Mouse (Mus musculus): ENCODE results near the gene Tcf15.

Tcf15 gene

DNA sequence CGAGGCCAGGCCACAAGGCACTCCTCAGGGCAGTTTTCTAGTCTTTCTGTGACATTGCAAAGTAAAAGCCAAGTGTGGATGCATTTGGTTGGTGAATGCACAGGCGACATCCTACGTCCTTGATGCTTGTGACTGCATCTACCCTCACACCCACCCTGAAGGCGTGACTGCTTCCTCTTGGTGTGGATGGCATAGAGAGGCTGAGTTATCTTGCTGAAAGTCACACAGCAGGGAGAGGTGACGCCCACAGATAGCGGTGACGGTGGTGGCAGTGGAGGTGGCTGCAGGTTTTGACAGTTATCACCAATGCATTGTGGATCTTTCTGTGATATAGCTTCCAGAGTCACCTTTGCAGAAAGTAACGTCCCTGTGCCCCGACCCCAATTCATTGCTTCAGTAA is 20.5 kb upstream of the Tcf15 start:
- DNase-seq (ENCODE audit: low spot score in 2 of 2): peak in 1 of 2 experiments; percentile 55

DNA sequence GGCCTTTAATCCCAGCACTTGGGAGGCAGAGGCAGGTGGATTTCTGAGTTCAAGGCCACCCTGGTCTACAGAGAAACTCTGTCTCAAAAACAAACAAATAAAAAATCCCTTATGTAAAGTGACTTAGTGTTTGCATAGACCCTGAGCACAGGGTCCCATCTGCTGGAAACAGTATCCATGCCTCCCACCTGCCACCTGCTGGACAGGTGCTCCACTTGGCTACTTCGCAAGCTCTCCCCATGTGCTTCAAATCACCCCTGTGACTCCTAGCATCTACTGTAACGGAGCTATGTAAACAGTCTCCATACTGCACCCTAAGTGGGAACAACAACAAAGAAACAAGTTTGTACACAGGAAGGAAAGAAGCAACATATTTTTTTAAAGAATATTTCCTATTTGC is 14.8 kb upstream of the Tcf15 start:
- no peak for DNase-seq (ENCODE audit: low spot score in 2 of 2)

DNA sequence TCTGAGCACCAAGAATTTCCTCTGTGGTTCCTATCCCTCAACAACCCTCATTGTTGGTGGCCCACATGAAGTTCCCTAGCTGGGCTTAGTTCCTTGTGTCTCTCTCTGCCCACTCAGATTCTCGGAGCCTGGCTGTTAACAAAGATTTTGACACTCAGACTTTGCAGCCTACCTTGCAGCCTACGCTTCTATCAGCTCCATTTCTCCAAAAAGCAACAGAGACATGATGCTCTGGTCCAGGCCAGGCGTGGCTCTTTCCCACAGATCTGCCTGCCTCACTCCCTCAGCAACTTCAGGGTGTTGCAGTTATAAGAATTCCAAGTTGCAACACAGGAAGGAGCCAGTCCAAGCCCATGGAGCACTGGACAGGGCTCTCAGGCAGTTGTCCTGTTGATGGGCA is 13.6 kb upstream of the Tcf15 start:
- no peak for DNase-seq (ENCODE audit: low spot score in 2 of 2)

DNA sequence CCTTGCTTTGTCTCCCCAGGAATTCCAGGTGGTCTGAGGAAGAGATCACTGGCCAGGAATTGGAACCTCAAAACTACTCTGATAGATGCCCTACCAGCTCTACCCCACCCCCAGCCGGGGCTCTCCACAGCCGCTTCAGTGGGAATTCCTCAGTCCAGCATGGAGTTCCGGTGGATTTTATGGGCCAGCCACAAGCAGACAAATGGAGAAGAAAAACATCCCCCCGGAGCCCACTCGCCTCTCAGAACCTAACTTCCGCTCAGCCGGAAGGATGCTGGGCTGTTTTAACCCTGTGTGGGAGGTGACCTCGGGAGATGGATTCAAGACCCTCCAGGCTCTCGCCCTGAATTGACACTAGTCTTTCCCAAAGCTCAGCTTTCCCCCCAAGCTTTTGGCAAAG is 11.3 kb upstream of the Tcf15 start:
- DNase-seq (ENCODE audit: low spot score in 2 of 2): no peak

DNA sequence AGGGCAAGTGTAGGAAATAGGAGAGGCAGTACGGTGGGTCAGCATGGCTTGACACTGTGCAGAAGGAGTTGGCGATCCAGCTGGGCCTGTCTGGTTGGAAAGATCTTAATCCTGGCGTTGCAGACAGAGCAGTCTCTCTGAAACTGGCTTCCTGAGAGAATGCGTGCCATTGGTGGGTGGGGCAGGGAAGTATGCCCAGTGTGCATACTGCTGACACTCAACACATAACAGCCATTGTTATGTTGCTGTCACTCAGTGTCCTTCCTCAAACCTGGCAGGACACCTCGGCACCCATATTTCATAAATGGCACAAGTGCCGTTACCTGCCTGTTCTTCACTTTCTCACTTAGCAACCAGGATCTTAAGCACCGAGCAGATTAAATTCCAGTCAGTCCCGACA is 10.7 kb upstream of the Tcf15 start:
- no peak for DNase-seq (ENCODE audit: low spot score in 2 of 2)

DNA sequence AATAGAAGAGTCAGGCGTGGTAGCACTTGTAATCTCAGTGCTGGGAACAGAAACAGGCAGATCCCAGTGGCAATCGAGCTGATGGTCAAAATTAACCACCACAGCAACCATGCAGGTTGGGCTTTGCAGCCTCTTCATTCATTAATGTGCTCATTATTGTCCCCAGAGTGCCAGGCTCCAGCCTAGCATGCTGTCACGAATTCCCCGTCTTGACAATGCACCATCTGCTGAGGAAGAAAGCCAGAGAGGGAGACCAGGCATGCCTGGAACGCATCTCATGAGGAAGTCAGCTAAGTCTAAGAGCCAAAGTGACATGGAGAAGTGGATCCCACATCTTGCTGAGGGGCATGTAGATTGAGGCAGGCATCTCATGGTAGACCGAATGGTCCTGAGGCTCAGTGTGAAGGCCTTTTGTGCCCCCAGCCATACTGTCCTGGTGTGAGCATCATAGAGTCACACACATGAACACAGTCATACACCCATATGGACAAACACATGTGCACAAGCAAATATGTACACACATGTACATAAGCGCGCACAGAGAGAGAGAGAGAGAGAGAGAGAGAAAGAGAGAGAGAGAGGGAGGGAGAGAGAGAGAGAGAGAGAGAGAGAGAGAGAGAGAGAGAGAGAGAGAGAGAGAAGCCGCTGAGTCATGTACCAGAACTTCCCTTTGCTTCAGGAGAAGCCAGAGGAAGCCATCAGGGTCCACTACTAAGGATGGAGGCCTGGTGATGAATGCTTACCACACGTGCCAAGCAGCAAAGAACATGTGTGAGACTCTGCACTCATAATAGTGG is 4.0 kb upstream of the Tcf15 start:
- no peak for DNase-seq (ENCODE audit: low spot score in 2 of 2)

DNA sequence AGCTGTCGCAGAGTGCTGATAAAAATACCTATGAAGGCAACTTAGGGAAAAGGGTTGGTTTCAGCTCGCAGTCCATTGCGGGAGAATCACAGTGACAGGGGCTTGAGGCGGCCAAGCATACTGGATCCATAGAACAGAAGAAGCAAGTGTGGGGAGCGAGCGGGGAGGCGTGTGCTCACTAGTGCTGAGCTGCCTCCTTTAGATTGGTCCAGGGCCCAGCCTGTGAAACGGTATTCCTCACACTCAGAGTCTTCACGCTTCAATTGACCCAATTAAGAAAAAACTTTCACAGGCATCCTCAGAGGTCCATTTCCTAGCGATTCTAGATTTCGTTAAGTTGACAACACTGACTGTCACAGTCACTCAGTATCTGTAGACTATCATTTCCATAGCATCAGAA is 2.4 kb upstream of the Tcf15 start:
- no peak for DNase-seq (ENCODE audit: low spot score in 2 of 2)

DNA sequence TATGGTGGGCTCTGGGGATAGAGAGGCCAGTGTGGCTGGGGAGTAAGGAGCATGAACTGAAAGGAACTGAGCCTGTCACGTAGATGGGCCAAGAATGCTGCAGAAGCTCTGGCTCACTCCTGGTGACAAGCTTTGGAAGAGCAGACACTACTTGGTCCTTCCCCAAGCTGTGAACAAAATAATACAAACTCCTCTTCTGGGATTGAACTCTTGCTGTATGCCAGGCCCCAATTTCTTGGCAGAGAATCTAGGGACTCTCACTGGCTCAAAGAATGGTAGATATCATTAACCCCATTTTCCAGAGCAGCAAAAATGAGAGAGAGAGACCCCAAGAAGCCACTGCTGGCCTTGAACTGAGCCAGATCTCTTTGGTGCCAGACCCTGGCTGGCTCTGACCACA is 1.9 kb upstream of the Tcf15 start:
- DNase-seq (ENCODE audit: low spot score in 2 of 2): no peak

DNA sequence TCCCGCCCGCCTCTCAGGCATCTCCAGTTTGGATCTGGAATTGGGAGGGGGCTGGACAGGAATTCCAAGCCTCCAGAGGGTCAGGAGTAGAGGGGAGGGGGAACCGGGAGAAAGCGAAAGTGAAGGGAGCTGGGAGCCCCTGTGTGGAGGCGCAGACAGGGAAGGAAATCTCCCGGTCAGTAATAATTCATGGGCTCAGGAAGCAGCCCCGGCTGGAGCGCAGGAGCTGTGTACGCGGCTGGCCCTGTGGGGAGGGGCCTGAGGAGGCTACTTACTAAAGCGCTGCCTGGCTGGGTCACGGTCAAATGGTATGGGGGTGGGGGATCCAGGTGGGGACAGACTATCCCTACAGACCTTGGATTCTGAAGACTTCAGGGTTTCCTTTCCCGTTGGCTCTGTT is 1.3 kb upstream of the Tcf15 start:
- DNase-seq (ENCODE audit: low spot score in 2 of 2): no peak

DNA sequence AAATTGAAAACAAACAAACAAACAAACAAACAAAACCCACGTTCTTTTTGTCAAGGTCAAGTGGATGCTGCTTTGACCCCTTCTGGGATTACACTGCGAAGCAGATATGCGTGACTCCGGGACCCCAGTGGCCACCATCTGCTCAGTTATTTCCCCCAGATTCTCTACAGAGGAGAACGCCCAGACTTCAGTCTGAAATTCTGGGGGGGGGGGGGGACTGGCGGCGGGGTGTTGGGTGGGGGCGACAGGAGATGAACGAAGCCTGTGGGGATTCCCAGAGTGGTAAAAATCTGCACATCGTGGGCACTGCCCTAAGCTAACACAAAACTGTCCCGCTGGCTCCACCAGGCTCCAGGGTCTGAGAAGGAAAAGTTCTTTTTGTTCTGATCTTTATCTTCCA is 790 bp upstream of the Tcf15 start:
- DNase-seq (ENCODE audit: low spot score in 2 of 2): no peak

DNA sequence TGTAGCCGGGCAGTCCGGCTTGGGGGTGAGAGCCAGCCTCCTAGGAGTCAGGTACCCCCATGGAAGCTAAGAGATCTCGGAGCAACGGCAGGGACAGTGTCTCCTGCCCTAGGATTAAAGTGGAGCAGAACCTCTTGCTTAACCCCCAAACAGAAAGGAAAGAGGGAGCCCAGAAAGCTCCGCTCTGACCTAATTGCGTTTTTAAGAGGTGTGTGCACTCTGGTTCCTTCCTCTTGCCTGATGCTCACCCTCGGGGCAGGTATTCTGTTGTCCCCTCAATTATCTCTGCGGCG is 743 bp downstream of the Tcf15 start:
- no peak for DNase-seq (ENCODE audit: low spot score in 2 of 2)

DNA sequence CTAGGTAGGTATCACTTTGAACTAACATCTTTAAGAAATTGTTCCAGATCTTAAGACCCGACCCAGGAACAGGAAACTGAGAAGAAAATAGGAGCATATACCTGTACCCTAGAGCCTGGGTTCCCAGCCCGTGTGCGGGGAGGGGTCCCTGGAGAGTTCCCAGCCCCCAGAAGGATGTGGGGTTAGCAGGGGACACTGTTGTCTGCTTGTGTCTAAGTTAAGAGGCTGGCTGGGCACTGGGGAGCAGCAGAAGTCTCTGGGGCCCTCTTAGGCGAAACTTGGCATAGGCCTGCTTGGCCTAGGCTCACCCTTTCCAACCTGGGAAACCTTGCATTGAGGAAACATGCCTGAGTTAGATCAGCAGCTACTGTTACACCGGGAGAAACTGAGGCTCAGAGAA is 1.1 kb downstream of the Tcf15 start:
- DNase-seq (ENCODE audit: low spot score in 2 of 2): no peak

DNA sequence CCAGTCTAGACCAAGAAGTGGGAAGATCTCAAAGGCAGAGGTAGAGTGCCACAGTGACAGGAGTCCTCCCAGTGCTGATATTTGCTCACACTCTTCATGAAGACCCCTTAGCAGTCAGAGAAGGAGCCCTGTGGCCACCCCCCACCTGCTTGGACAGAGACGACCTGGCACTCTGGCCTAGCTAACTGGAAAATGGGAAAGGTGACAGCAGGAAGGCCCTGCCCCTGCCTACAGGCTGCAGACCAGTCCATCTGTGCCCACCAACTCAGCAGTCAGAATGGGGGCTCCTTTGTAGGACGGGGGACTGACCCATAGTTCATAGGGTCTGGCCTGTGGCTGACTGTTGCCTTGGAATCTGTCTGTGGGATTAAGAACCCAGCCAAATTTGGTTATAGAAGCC is 2.4 kb downstream of the Tcf15 start:
- DNase-seq (ENCODE audit: low spot score in 2 of 2): no peak

DNA sequence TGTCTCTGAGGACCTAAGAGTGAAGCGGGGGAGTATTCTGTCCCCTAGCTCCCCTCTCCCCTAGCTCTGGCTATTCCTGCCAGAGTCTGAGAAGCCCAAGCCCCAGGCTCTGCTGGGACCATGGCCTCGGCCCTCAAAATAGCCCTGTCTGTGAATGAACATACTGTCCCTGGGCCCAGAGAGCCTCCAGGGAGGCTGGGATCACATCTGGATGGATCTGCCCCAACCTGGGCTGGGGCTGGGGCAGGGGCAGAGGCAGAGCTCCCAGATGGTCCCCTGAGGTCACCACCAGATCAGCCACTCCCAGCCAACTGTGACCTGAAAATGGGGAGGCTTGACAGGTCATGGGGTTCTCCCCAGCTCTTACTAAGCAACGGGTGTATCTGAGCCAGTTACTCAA is 3.7 kb downstream of the Tcf15 start:
- DNase-seq (ENCODE audit: low spot score in 2 of 2): no peak

DNA sequence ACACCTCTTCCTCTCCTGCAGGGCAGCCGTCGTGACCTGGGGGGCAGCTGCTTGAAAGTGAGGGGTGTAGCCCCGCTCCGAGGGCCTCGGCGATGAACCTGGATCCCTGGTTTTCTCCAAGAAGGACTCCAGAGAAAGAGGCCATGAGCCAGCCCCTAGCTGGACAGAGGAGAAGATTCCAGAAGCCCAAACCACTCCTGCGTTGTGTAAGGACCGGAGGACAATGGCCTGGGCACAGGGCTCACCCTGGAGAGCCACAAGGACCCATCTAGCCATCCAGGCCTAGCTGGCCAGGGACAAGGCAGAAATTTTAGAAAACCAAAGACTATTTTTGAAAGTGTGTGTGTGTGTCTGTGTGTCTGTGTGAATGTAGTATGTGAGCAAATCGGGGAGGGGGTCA is 5.3 kb downstream of the Tcf15 start:
- DNase-seq (ENCODE audit: low spot score in 2 of 2): no peak

DNA sequence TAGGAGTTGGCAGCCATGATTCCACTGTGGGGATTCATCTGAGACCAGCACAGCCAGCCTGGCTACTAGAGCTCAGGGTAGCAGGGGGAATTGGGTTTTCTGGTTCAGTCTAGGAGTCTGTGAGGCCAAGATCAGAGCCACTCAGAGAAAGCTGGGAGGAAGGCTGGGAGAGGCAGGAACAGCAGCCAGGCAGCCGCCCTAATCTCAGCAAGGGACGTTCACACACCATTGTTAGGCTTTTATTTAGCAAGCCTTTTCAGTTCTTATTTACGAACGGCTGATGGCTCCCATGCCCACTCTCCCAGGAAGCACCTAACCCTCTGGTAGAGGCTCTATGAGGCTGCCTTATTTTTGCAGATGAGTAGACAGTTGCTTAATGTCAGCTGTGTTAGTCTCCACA is 6.5 kb downstream of the Tcf15 start:
- DNase-seq (ENCODE audit: low spot score in 2 of 2): no peak

DNA sequence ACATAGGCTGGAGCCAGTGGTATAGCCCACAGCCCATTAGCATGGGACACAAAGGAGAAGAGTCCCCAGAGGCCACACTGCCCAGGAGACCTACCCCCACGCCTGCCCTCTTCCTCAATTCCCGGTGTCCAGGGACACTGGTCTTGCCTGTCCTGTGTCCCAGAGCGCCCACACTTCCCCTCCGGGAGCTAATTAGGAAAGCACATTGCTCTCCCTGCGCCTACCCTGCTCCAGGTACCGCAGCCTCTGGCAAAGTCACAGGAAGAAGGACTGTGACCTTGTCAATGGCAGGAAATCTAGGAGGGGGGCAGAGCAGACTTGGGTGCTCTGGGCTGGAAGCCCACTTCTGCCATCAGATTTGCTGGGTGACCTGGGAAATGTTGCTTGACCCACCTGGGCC is 7.0 kb downstream of the Tcf15 start:
- no peak for DNase-seq (ENCODE audit: low spot score in 2 of 2)

DNA sequence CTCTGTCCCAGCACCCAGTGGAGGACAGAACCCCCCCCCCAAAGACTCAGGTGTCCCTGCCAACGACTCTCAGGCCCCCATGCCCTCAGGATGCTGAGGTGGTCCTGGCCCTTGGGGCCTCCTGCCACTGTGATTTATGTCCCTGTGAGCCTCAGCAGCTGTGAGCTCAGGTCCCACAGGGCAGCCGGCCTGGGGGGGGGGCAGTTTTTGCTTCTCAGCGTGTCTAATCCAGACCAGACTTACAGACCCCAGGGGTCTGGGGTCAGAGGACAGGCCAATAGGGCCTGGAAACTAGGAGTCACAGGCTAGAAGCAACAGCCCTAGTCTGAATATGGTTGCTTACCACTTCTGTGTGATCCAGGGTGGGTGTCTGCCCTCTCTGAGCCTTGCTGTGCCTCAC is 10.0 kb downstream of the Tcf15 start:
- DNase-seq (ENCODE audit: low spot score in 2 of 2): no peak

DNA sequence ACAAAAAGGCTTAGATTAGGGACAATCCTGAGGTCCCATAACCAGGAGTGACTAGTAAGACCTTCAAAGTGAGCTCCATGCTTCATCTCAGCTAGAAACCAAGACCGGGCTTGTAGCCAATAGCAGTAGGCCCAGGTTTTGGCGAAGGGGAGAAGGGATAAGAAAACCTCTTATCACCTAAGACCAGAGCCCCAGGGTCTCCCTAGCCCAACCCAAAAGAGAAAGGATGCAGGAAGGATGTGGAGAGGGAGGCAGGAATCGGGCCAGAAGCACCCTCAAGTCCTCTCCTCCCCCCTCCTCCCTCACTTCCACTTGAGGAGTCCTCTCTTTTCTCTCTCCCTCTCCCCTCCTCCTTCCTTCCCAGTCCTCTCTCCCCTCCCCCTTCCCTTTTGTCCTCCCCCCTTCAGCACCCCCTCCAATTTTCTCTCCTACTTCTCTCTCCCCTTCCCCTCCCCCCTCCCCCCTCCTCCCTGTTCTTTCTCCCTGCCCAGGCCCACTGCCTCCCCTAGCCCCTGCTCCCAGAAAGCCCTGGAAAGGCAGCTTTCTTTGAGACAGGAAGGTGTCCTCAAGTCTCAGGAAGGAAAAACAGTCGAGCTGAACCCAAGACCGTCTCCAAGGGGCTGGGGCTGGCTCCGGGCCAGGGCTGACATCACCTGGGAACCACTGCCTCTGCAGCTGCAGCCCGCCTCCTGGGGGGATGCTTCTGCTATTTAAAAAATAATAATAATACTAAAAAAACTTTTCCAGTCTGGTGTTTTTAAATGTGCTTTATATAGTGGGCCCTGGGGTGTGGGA is 12.2 kb downstream of the Tcf15 start:
- DNase-seq (ENCODE audit: low spot score in 2 of 2): no peak

DNA sequence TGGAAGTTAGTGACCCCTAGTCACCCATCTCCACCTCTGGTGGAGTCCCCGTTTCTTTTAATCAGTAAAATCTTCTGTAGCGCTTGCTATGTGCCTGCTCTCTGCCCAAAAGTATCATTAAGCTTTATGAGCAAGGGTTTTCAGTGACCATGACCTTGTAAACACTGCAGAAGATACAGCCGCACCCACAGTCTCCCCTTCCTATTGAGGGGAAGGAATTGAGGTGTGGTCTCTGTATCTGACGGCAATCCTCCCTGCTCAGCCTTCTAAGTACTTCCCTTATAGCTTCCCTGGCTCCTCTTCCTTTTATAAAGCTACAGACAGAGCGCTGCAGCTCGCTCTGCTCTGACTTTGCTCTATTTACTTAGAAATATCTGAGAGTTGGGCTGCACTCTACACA is 13.1 kb downstream of the Tcf15 start:
- DNase-seq (ENCODE audit: low spot score in 2 of 2): no peak

DNA sequence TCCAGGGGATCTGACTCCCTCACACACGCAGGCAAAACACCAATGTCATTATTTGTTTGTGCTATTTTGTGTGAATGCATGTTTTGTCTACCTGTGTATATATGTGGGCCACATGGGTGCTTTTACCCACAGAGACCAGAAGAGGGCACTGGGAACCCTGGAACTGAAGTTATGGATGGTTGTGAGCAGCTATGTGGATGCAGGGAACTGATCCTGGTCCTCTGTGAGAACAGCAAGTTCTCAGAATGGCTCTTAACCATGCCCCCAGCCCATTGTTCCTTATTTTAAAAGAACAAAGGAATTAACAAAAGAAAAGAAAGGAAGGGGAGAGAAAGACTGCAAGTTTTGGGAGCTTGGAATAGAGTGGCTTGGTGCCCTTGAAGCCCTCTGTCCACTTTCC is 16.1 kb downstream of the Tcf15 start:
- no peak for DNase-seq (ENCODE audit: low spot score in 2 of 2)

DNA sequence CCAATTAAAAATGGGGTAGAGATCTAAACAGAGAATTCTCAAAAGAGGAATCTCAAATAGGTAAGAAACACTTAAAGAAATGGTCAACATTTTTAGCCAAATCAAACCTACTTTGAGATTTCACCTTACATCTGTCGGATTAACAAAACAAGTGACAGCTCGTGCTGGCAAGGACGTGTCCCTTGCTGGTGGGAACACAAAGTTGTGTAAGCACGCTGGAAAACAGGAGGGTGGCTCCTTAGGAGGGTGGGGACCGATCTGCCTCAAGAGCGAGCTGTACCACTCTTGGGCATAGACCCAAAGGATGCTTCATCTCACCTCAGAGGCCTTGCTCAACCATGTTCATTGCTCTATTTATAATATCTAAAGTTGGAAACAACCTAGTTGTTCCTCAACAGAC is 22.9 kb downstream of the Tcf15 start:
- DNase-seq (ENCODE audit: low spot score in 2 of 2): no peak

DNA sequence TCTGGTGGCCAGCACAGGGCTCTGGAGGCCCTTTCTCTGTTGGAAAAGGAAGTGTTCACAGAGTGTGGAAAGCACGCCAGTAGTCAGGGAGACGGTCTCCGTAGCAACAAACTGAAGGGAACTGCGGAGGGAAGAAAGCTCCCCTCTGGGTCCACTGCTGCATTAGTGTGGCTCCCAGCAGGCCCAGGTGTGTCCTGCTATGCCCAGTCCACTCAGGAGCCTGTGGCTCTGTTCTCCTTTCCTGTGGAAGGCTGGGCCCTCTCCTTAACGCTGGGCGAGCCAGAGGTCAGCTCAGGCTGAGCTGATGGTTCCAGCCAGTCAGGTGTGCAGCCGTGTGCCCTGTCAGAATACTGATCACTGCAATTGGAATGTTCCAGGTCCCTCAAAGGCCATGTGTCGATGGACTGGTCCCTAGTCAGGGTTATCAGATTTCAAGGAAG is 24.5 kb downstream of the Tcf15 start:
- DNase-seq (ENCODE audit: low spot score in 2 of 2): no peak

DNA sequence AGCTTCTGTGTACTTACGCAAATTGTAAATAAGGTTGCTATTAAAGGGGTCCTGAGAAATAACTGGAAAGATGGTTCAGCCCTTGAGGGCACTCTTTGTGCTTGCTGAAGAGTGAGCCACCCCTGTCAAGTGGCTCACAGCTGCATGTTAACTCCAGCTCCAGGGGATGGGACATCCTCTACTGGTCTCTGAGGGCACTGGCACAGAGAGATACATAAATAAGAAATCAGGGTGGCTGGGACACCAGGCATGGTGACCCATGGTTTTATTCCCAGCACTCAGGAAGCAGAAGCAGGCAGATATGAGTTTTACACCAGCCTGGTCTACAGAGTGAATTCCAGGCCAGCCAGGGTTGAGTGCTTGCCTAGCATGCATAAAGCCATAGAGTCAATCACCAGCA is 26.0 kb downstream of the Tcf15 start:
- DNase-seq (ENCODE audit: low spot score in 2 of 2): no peak

Measured in spleen, postnatal 10 days (tissue).